Mouse (Mus musculus) kidney, postnatal 0 days (tissue): ENCODE measurements around the gene Ccdc87. TPM values are rescaled to one million over a fixed set of nuclear protein-coding genes. Genes with fewer than 3 reads are reported as not detected.

ENCODE experiments used
- ATAC-seq: fragments of 200-750 bp; cut with Nextera tagmentation; replicated peaks from 2 replicates; pipeline ENCODE4 v1.8.0; 2017; ENCODE audit warnings: low read depth, moderate number of reproducible peaks, moderate TSS enrichment, moderate library complexity; ENCODE audit not compliant: low FRiP score
- DNase-seq: peaks from one replicate; pipeline ENCODE4 v3.0.0-alpha.2; 2016; ENCODE audit warnings: low spot score
- H3K27ac ChIP-seq: fragments of 300-500 bp; sonication (generic); 2 replicates; pipeline ENCODE4 v1.5.1; 2014; ENCODE audit warnings: mild to moderate bottlenecking
- H3K27me3 ChIP-seq: fragments of 300-500 bp; sonication (generic); 2 replicates; pipeline ENCODE4 v1.6.1; 2014; ENCODE audit warnings: low read length, mixed read lengths; ENCODE audit not compliant: insufficient read depth
- H3K36me3 ChIP-seq: fragments of 300-500 bp; sonication (generic); 2 replicates; pipeline ENCODE4 v1.6.1; 2014; ENCODE audit warnings: low read length, mixed read lengths; ENCODE audit not compliant: insufficient read depth
- H3K4me1 ChIP-seq: fragments of 300-500 bp; sonication (generic); replicated peaks from 2 replicates; pipeline ENCODE4 v1.6.1; 2014; ENCODE audit warnings: antibody characterized with exemption, low read length, mixed read lengths; ENCODE audit not compliant: insufficient read depth
- H3K4me2 ChIP-seq: fragments of 300-500 bp; sonication (generic); 2 replicates; pipeline ENCODE4 v1.6.1; 2014; ENCODE audit warnings: mild to moderate bottlenecking, low read length, moderate library complexity, mixed read lengths
- H3K4me3 ChIP-seq: fragments of 300-500 bp; sonication (generic); replicated peaks from 2 replicates; pipeline ENCODE4 v1.5.1; 2014; ENCODE audit warnings: low read depth, low read length
- H3K9ac ChIP-seq: fragments of 300-500 bp; sonication (generic); 2 replicates; pipeline ENCODE4 v1.6.1; 2014; ENCODE audit warnings: low read depth, low read length
- H3K9me3 ChIP-seq: fragments of 300-500 bp; sonication (generic); replicated peaks from 2 replicates; pipeline ENCODE4 v1.6.1; 2016; ENCODE audit warnings: low read length, inconsistent platforms, mixed read lengths
- CTCF ChIP-seq: IDR thresholded peaks from 2 replicates; pipeline ENCODE4 v1.5.1; 2016; ENCODE audit warnings: antibody characterized with exemption, low read depth, mild to moderate bottlenecking, moderate library complexity
- WGBS: fragments of 180-500 bp; shearing (Covaris S2); extraction: QIAGEN DNeasy Blood & Tissue Kit; methylation state at CpG from one replicate; pipeline ENCODE4 v1.1.7; 2014; 5-methylcytosine and 5-hydroxymethylcytosine counted together
- polyA plus RNA-seq: library from polyadenylated mRNA; unstranded; fragments of >200 nt; fragmentation: Nextera tagmentation; extraction: Ambion mirVana; gene quantifications from 2 replicates; pipeline ENCODE4 v1.2.1, GENCODE M21; 2015

Ccdc87 gene
- polyA plus RNA-seq: 0.04 TPM in 1 of 2 replicates, not detected in the other

- Histone ChIP-seq H3K9me3 (no peaks in the 10 kb centered on the region), H3K27ac (peak within 1 kb of the TSS; percentile 60), H3K4me2 (peak within 1 kb of the TSS; percentile 94), H3K9ac (peak within 1 kb of the TSS; percentile 72), H3K27me3 (no peaks in the 10 kb centered on the region; the same call in 1 of the 2 replicates), H3K4me1 (0 out of 2 replicates have a peak, but pooled peaks cover 7% of the 10 kb centered on the region), H3K36me3 (0 out of 2 replicates have a peak, but pooled peaks cover under 1% of the 10 kb centered on the region), H3K4me3 (peak within 1 kb of the TSS; percentile 55)
- ATAC-seq (peak; percentile 98), DNase-seq (peak; percentile 98)
- WGBS: under 1% methylated on average over 25 of the region's 25 CpGs
- TF ChIP-seq CTCF: peak; percentile 28; the same call in 1 of the 2 replicates
These were observed at the start of gene Ccdc87, which contains the start of gene Ccs for GRCm38 (mm10) chr19:4839149-4839548. TSS of gene Ccdc87 (plus strand) at chr19:4839366. TSS of gene Ccs (minus strand) at chr19:4839332.

DNA sequence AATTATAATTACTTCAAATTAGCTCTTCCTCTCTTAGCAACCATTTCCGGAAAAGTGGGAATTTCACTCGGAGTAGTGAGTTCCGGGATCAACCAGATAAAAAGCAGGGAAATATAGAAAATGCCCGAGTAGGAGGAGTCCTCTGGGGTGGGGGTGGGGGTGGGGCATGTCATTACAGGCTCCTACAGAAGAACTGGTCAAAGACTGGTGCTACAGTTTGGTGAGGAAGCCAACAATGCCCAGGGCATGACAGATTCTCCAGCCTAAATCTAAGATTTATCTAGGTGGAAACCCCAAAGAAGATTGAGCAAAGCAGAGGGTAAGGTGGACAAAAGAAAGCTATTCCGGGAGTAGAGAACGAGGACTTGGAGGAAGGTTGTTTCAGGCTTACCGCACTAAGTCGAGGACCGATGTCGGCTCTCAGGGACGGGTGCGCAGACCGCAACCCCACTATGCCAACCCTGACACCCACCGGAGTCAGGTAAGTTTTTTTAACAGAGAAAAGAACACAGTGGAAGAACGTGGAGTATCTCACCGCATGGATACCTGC is 45.8 kb upstream of the Ccdc87 start:
- H3K9me3 ChIP-seq: no peaks in the 10 kb centered on the region
- H3K27ac ChIP-seq: peak overlapping the region; percentile 88
- no peak for TF ChIP-seq CTCF
- H3K4me3 ChIP-seq: peak overlapping the region; percentile 69
- DNase-seq (no peak), ATAC-seq (peak; percentile 53; the same call in 1 of the 2 replicates)
- WGBS: under 1% methylated on average over 16 of the region's 16 CpGs
- peak overlapping the region; percentile 63 for H3K4me2 ChIP-seq
- peak overlapping the region; percentile 69 for H3K9ac ChIP-seq
- H3K36me3 ChIP-seq: peaks cover 9% of the 10 kb centered on the region; the same call in 1 of the 2 replicates
- no peaks in the 10 kb centered on the region for H3K27me3 ChIP-seq
- peaks cover 15% of the 10 kb centered on the region; the same call in 1 of the 2 replicates for H3K4me1 ChIP-seq

DNA sequence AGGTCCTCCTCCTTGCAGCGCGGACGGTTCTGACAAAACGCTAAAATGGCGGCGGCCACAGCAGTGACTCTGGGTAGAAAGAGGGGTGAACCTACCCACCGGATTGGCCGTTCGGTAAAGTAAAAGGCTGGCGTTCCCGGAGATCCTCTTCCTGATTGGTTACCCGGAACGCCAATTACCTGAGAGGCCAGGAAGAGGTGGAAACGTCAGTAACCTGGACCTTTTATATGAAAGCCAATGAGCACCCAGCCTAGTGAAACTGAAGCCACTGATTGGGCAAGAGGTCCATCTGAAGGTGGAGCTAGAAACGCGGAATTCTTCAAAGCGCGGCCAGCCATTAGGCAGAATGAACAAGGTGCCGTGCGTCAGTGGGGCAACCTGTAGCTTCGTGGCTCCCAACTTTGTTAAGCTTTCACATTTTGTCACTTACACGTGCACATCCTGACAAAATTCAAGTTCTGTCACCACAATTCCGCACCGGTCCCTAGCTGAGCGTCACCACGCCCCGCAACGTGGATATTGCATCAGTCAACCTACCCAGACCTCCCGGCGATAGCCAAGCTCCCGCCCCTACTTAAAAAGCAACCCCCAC is 45.2 kb upstream of the Ccdc87 start, which contains the start of gene Rbm4:
Gene Rbm4, minus strand, starts transcription at position 71 of the 592 bp plus-strand sequence.
- peak; percentile 98 for ATAC-seq
- TF ChIP-seq CTCF: no peak
- no peaks in the 10 kb centered on the region for H3K9me3 ChIP-seq
- peak within 1 kb of the TSS; percentile 88 for H3K27ac ChIP-seq
- peaks cover 15% of the 10 kb centered on the region; the same call in 1 of the 2 replicates for H3K4me1 ChIP-seq
- peak within 1 kb of the TSS; percentile 69 for H3K9ac ChIP-seq
- peak; percentile 99 for DNase-seq
- peak within 1 kb of the TSS; percentile 69 for H3K4me3 ChIP-seq
- no peaks in the 10 kb centered on the region for H3K27me3 ChIP-seq
- peak within 1 kb of the TSS; percentile 85 for H3K4me2 ChIP-seq
- H3K36me3 ChIP-seq: peaks cover 10% of the 10 kb centered on the region; the same call in 1 of the 2 replicates
- WGBS: under 1% methylated on average over 31 of the region's 31 CpGs

- no peak overlapping the region for H3K4me3 ChIP-seq
- 73% methylated on average over 1 of the region's 1 CpGs for WGBS
These were observed 43.2 kb upstream of the Ccdc87 start for GRCm38 (mm10) chr19:4795929-4796328.

GRCm38 (mm10) chr19:4797846-4798245 is 41.3 kb upstream of the Ccdc87 start:
- 99% methylated on average over 2 of the region's 2 CpGs for WGBS
- Histone ChIP-seq H3K27me3 (no peaks in the 10 kb centered on the region), H3K9me3 (no peaks in the 10 kb centered on the region), H3K4me3 (no peak overlapping the region), H3K4me1 (0 out of 2 replicates have a peak, but pooled peaks cover 5% of the 10 kb centered on the region), H3K9ac (no peak overlapping the region), H3K27ac (no peak overlapping the region), H3K36me3 (peaks cover 32% of the 10 kb centered on the region), H3K4me2 (no peak overlapping the region)
- no peak for TF ChIP-seq CTCF
- no peak for ATAC-seq
- DNase-seq: no peak

More at GRCm38 (mm10) chr19:4795929-4796328, 43.2 kb upstream of the Ccdc87 start:
- Histone ChIP-seq H3K9me3 (no peaks in the 10 kb centered on the region), H3K36me3 (peaks cover 22% of the 10 kb centered on the region), H3K27me3 (no peaks in the 10 kb centered on the region), H3K4me2 (no peak overlapping the region), H3K27ac (no peak overlapping the region), H3K4me1 (peaks cover 13% of the 10 kb centered on the region; the same call in 1 of the 2 replicates), H3K9ac (no peak overlapping the region)
- no peak for TF ChIP-seq CTCF
- DNase-seq (no peak), ATAC-seq (no peak)

GRCm38 (mm10) chr19:4799083-4799482 is 40.1 kb upstream of the Ccdc87 start:
- H3K9ac ChIP-seq: no peak overlapping the region
- H3K4me1 ChIP-seq: 0 out of 2 replicates have a peak, but pooled peaks cover 5% of the 10 kb centered on the region
- H3K4me2 ChIP-seq: no peak overlapping the region
- H3K4me3 ChIP-seq: no peak overlapping the region
- peaks cover 42% of the 10 kb centered on the region for H3K36me3 ChIP-seq
- H3K27me3 ChIP-seq: no peaks in the 10 kb centered on the region
- ATAC-seq (no peak), DNase-seq (no peak)
- H3K9me3 ChIP-seq: no peaks in the 10 kb centered on the region
- WGBS: 91% methylated on average over 5 of the region's 5 CpGs
- TF ChIP-seq CTCF: no peak
- no peak overlapping the region for H3K27ac ChIP-seq
